ENCODE assay signal across 8 mouse cellular contexts in the genomic region with DNA sequence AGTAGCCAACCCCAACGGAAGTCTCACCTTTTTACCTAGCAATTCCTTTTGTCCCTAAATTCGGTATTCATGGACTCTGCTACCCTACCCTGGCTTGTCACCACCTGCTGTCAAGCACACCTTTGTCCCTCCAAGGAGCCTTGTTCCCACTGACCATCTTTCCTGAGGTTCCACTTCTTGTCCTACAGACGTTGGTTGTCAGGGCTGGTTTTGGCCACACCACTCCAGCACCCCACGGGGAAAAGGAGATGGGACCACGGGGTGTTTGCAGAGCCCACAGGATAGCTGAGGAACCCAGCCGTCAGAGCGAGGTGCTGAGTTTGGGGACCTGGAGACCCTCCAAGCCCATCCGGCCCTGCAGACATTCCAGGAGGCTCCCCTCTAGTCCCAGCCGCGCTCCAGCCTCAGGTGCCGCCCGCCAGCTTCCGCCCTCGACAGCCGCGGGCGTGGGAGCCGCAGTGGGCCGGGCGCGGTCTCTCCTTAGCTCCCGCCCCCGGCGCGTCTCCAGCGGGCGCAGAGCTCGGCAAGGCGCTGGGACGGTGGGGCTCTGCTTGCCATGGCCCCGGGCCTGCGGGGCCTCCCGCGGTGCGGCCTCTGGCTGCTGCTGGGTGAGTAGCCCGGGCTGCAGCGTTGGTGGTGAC. TPM values are rescaled to one million over a fixed set of nuclear protein-coding genes. Genes with fewer than 3 reads are reported as not detected.
A peak's percentile ranks its signal among the peaks of the same experiment; 100 is the strongest.
DNase-seq lines count a peak whose midpoint lies in the region; ATAC-seq lines count a peak whose summit lies in the region.

A gene (plus strand): TSS at position 290 of the 641 bp plus-strand sequence.

- peak within 1 kb of the TSS; percentile 64 for H3K4me2 ChIP-seq in lung, embryonic 16.5 days (ENCODE audit: low read depth, low read length)

- no peaks in the 10 kb centered on the region for H3K36me3 ChIP-seq in lung, embryonic 16.5 days (ENCODE audit: control insufficient read depth, insufficient read depth, low read length)

- H3K4me1 ChIP-seq in lung, embryonic 16.5 days (replicated peaks; ENCODE audit: control insufficient read depth, insufficient read depth, low read length): peaks cover 22% of the 10 kb centered on the region

- H3K9me3 ChIP-seq in lung, embryonic 16.5 days (ENCODE audit: control insufficient read depth, low read length): no peaks in the 10 kb centered on the region

- peak; percentile 43; the same call in 1 of the 2 replicates for ATAC-seq in erythroid progenitor cell, adult 5-6 weeks (replicated peaks; ENCODE audit: low FRiP score, poor library complexity, severe bottlenecking)
- ATAC-seq in lung, embryonic 16.5 days (ENCODE audit: low read depth): peak; percentile 71
- no peak for ATAC-seq in neutrophil, adult 5-6 weeks (ENCODE audit: extremely low read depth, insufficient number of reproducible peaks, low FRiP score, poor library complexity, severe bottlenecking)

- H3K4me3 ChIP-seq in lung, embryonic 16.5 days (ENCODE audit: low read length): peak within 1 kb of the TSS; percentile 43

- no peak within 1 kb of the TSS for H3K27ac ChIP-seq in lung, embryonic 16.5 days (ENCODE audit: low read length)

- intact Hi-C loops in heart, postnatal 10 days (cut with DNase I): loop anchor here (1.0 to 5.0 kb wide), 3 partner anchors 32 to 207 kb away; no protein-coding TSS in a partner anchor

- peaks cover 6% of the 10 kb centered on the region; the same call in 1 of the 2 replicates for H3K27me3 ChIP-seq in lung, embryonic 16.5 days (ENCODE audit: control insufficient read depth, insufficient read depth, low read depth, low read length)

- DNase-seq in urinary bladder, adult 2 months (ENCODE audit: low spot score): peak; percentile 48
- no peak for DNase-seq in urinary bladder, postnatal 10 days (ENCODE audit: low spot score)
- peak; percentile 57 to 66 for DNase-seq in heart, postnatal 10 days
- peak; percentile 61 for DNase-seq in layer of hippocampus, adult 9-11 months
- peak; percentile 86 for DNase-seq in thymus, postnatal 25 days

- H3K9ac ChIP-seq in lung, embryonic 16.5 days (ENCODE audit: low read length): peak within 1 kb of the TSS; percentile 57

- WGBS in lung, embryonic 16.5 days: 2% methylated on average over 36 of the region's 37 CpGs

RNA-seq across cellular contexts. Expression of the gene that starts here (rescaled TPM):
- polyA plus RNA-seq in urinary bladder, adult 2 months (2012; rRNA removed): 5.2 and 6.4 TPM in 2 replicates
- total RNA-seq in erythroid progenitor cell, adult 5-6 weeks (2015; ENCODE audit: low replicate concordance): 13.0 and 15.9 TPM in 2 replicates
- 5.4 and 10.9 TPM in 2 replicates for total RNA-seq in erythroid progenitor cell, adult 5-6 weeks (2017; ENCODE audit: low replicate concordance)
- 10 to 100 TPM; 20.0 to 20.2 TPM for total RNA-seq in heart, postnatal 10 days (2021)
- 8.6 and 9.4 TPM in 2 replicates for polyA plus RNA-seq in lung, embryonic 16.5 days (2015; fragmentation: Nextera tagmentation; extraction: Ambion mirVana)
- total RNA-seq in neutrophil, adult 5-6 weeks (2017): 10.1 and 10.8 TPM in 2 replicates
